Mouse (Mus musculus) G1E (cell line): ENCODE measurements around the gene Tarbp1.
"Not testable (repeated sequence)": the region's sequence is repeated elsewhere in the genome, so short reads cannot be mapped to it uniquely, and the experiment has no call there.

Experiments
- CTCF ChIP-seq: IDR thresholded peaks from 2 replicates; pipeline ENCODE4 v1.5.1; 2012; ENCODE audit warnings: low read depth, low read length, inconsistent platforms, mixed read lengths
- GATA1 ChIP-seq: IDR thresholded peaks from 2 replicates; pipeline ENCODE4 v1.6.1; 2012; ENCODE audit warnings: borderline replicate concordance, low read length, inconsistent platforms, mixed read lengths

GRCm38 (mm10) chr8:126476151-126476855 lies 1.4 kb upstream of the Tarbp1 start:
- not testable (repeated sequence) for TF ChIP-seq CTCF, GATA1
